Mouse (Mus musculus) bone marrow macrophage, adult 2 months (primary cell): ENCODE measurements around the gene Tbx19.

Experiments used
- CTCF ChIP-seq: IDR thresholded peaks from 2 replicates; pipeline ENCODE4 v1.5.1; 2012; ENCODE audit warnings: low read depth, mild to moderate bottlenecking, low read length, moderate library complexity
- POLR2A ChIP-seq: IDR thresholded peaks from 2 replicates; pipeline ENCODE4 v1.6.1; 2012; ENCODE audit warnings: mild to moderate bottlenecking, low read depth, low read length, borderline replicate concordance

DNA sequence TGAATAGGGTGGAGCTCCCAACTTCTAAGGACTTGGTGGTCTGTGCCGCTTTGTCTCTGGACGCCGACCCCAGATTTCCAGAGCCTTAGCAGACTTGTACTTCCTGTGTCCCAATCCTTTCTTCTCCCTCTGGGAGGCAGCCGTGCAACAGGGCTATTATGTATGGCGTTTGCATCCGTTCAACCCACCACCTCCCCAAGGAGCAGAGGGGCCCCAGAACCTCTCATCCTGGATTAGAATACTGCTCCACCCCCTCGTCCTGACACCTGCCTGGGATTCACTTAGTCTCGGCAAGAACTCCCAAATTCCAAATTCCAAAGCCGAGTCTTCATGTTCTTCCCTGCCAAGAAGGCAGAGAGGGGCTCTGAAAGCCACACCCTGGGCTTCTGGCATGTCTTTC lies 40.8 kb downstream of the Tbx19 start:
- TF ChIP-seq CTCF (no peak), POLR2A (no peak)
